Mouse (Mus musculus) forebrain, embryonic 14.5 days (tissue): ENCODE data around the gene Tmprss15. TPM values are rescaled to one million over a fixed set of nuclear protein-coding genes. Genes with fewer than 3 reads are reported as not detected.

ENCODE experiments used
- ATAC-seq: fragments of 200-750 bp; cut with Nextera tagmentation; 2 replicates; pipeline ENCODE4 v1.8.0; 2017; ENCODE audit warnings: mild to moderate bottlenecking, moderate library complexity
- DNase-seq: peaks from one replicate; pipeline ENCODE4 v3.0.0-alpha.2; 2015; ENCODE audit warnings: low spot score
- H3K27ac ChIP-seq: fragments of 300-500 bp; sonication (generic); 2 replicates; pipeline ENCODE4 v1.5.1; 2014; ENCODE audit warnings: low read depth, mild to moderate bottlenecking, control low read depth, low read length, moderate library complexity
- H3K27me3 ChIP-seq: fragments of 300-500 bp; sonication (generic); replicated peaks from 2 replicates; pipeline ENCODE4 v1.6.1; 2014; ENCODE audit warnings: low read length, control low read depth, mixed read lengths; ENCODE audit not compliant: control insufficient read depth, insufficient read depth
- H3K36me3 ChIP-seq: fragments of 300-500 bp; sonication (generic); 2 replicates; pipeline ENCODE4 v1.6.1; 2014; ENCODE audit warnings: low read length, control low read depth; ENCODE audit not compliant: control insufficient read depth, insufficient read depth
- H3K4me1 ChIP-seq: fragments of 300-500 bp; sonication (generic); 2 replicates; pipeline ENCODE4 v1.6.1; 2014; ENCODE audit warnings: antibody characterized with exemption, low read length, control low read depth; ENCODE audit not compliant: control insufficient read depth, insufficient read depth
- H3K4me2 ChIP-seq: fragments of 300-500 bp; sonication (generic); 2 replicates; pipeline ENCODE4 v1.6.1; 2014; ENCODE audit warnings: mild to moderate bottlenecking, control low read depth, low read length
- H3K4me3 ChIP-seq: fragments of 300-500 bp; sonication (generic); 2 replicates; pipeline ENCODE4 v1.5.1; 2014; ENCODE audit warnings: low read depth, low read length, control low read depth
- H3K9ac ChIP-seq: fragments of 300-500 bp; sonication (generic); 2 replicates; pipeline ENCODE4 v1.6.1; 2014; ENCODE audit warnings: mild to moderate bottlenecking, low read length, control low read depth, moderate library complexity
- H3K9me3 ChIP-seq: fragments of 300-500 bp; sonication (generic); replicated peaks from 2 replicates; pipeline ENCODE4 v1.6.1; 2016; ENCODE audit warnings: low read length, control low read depth, mixed read lengths; ENCODE audit not compliant: control insufficient read depth
- WGBS: fragments of 180-500 bp; shearing (Covaris S2); extraction: QIAGEN DNeasy Blood & Tissue Kit; methylation state at CpG from one replicate; pipeline ENCODE4 v1.1.7; 2014; 5-methylcytosine and 5-hydroxymethylcytosine counted together
- polyA plus RNA-seq: library from polyadenylated mRNA; unstranded; fragments of >200 nt; fragmentation: Nextera tagmentation; extraction: Ambion mirVana; gene quantifications from 2 replicates; pipeline ENCODE4 v1.2.1, GENCODE M21; 2014

Tmprss15 gene
- polyA plus RNA-seq, 1 experiment from 2014 or later: 0.04 TPM

DNA sequence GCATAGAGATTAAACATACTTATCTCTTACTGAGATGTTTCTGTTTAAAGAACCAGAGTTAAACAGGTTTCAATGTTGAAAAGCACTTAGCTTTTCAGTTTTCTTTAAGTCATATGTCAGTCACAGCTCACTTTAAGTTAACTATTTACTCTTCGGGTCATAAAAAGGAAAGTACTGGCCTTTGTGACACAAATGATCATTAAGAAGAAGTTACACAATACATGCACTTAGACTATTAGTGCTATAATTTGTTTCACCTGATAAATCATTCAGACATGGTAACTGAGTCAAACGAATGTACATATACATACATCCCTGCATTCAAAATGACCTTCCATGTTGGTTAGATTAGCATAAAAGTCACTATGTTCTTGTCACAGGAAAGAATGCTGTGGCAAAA lies 58.3 kb downstream of the Tmprss15 start:
- WGBS: 75% methylated on average over 2 of the region's 2 CpGs
- Histone ChIP-seq H3K9ac (no peak overlapping the region), H3K4me2 (no peak overlapping the region), H3K4me1 (no peaks in the 10 kb centered on the region), H3K27ac (no peak overlapping the region), H3K27me3 (no peaks in the 10 kb centered on the region), H3K36me3 (no peaks in the 10 kb centered on the region), H3K4me3 (no peak overlapping the region), H3K9me3 (no peaks in the 10 kb centered on the region)
- DNase-seq (no peak), ATAC-seq (no peak)

DNA sequence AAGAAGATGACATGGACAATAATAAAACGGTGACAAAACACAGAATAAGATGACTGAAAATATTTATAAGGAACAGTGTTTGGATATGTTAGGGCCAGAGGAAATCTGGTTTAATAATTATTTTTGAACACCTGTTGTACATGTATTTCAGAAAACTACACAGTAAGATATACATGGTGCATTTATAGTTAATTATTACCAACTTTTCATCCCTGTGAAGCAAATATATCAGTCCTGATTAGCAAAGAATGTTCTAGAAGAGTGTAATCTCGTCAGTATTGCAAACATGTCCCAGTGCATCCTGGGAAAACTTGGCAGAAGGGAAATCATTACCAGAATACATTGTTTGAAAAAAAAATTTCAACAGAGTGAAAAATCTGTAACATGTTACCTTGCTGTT lies 88.1 kb downstream of the Tmprss15 start:
- Histone ChIP-seq H3K27ac (no peak overlapping the region), H3K9me3 (no peaks in the 10 kb centered on the region), H3K27me3 (no peaks in the 10 kb centered on the region), H3K4me1 (no peaks in the 10 kb centered on the region), H3K4me2 (no peak overlapping the region), H3K36me3 (no peaks in the 10 kb centered on the region), H3K4me3 (no peak overlapping the region), H3K9ac (no peak overlapping the region)
- WGBS: 76% methylated on average over 2 of the region's 2 CpGs
- DNase-seq (no peak), ATAC-seq (no peak)

DNA sequence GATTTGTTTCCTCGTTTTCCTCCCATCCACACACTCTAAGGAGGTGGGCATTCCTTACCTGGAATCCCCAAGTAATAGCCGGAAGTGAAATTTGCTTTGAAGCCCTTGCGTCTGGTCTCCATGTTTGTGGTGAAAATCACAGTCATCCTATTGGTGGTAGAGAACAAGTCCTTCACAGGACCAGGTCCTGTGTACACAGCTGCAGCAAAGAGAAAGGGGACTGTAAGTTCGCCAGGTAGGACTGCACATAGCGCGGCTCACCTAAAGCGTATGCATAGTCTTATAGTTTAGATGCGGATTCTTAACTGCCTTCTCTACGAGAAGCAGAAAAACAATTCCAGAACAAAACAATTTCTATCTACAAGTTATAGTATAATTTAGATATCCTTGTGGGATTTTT lies 89.2 kb downstream of the Tmprss15 start:
- no peak overlapping the region for H3K4me3 ChIP-seq
- no peak overlapping the region for H3K27ac ChIP-seq
- H3K27me3 ChIP-seq: no peaks in the 10 kb centered on the region
- H3K4me1 ChIP-seq: no peaks in the 10 kb centered on the region
- H3K9me3 ChIP-seq: no peaks in the 10 kb centered on the region
- 86% methylated on average over 9 of the region's 9 CpGs for WGBS
- no peak for ATAC-seq
- DNase-seq: no peak
- no peak overlapping the region for H3K9ac ChIP-seq
- H3K36me3 ChIP-seq: no peaks in the 10 kb centered on the region
- no peak overlapping the region for H3K4me2 ChIP-seq

DNA sequence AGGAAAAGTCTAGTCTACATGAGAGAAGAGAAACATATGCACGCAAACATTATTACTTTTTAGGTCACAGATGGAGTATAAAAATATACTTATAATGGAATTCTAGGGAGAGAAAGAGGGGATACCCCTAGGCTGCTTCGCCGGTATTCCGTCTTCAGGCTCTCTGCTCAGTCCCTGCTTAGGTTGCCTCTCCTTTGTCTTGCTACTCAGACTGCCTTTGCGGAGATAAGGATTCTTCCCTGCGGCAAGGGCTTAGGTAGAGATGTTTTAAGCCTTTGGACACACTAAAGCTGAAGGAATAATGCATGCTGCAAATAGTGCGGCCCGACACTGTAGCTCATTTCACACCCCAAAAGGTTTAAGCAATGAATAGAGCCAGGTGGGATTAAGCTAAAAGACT lies 114.5 kb downstream of the Tmprss15 start:
- no peaks in the 10 kb centered on the region for H3K36me3 ChIP-seq
- H3K9me3 ChIP-seq: no peaks in the 10 kb centered on the region
- no peak overlapping the region for H3K27ac ChIP-seq
- DNase-seq (no peak), ATAC-seq (no peak)
- H3K4me2 ChIP-seq: no peak overlapping the region
- no peaks in the 10 kb centered on the region for H3K4me1 ChIP-seq
- WGBS: 33% methylated on average over 8 of the region's 8 CpGs
- no peak overlapping the region for H3K4me3 ChIP-seq
- H3K27me3 ChIP-seq: no peaks in the 10 kb centered on the region
- H3K9ac ChIP-seq: no peak overlapping the region

- no peak for DNase-seq
- H3K27ac ChIP-seq: no peak overlapping the region
- no peak overlapping the region for H3K4me3 ChIP-seq
- no peak overlapping the region for H3K4me2 ChIP-seq
- no peak overlapping the region for H3K9ac ChIP-seq
- ATAC-seq: no peak
- no peaks in the 10 kb centered on the region for H3K9me3 ChIP-seq
- 96% methylated on average over 13 of the region's 13 CpGs for WGBS
- no peaks in the 10 kb centered on the region for H3K27me3 ChIP-seq
- H3K36me3 ChIP-seq: no peaks in the 10 kb centered on the region
- no peaks in the 10 kb centered on the region for H3K4me1 ChIP-seq
Observed at GRCm38 (mm10) chr16:78974099-78974498, 116.8 kb downstream of the Tmprss15 start.

DNA sequence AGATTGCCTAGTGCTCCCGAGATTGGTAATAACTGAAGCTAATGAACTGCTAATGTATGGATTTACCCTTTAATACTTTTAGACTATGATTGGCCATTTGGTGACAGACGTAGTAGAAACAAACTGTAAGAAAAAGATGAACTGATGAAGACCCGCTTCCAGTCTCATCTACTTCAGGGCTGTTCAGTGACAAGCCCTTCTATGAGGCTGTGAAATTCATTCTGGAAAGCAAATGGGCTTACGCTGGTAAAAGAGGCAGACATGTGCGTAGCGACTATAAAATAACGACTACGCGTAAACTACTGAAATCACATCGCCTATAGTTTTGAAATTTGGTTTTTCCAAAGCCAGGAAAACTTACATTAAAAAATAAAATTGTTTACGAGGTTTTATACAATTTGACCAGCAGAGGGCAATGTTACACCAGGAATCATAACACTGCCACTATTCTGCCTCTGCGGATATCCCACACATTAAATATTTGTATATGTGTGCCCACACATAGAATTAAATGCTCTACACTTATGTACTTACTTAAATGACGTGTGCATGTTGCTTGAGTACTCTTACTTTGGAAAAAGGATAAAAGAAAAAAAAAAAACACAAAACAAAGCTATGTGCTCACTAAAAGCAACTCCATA lies 121.7 kb downstream of the Tmprss15 start:
- 0 out of 2 replicates have a peak, but pooled peaks have one; percentile 61 for ATAC-seq
- WGBS: 34% methylated on average over 13 of the region's 13 CpGs
- peak; percentile 77 for DNase-seq

DNA sequence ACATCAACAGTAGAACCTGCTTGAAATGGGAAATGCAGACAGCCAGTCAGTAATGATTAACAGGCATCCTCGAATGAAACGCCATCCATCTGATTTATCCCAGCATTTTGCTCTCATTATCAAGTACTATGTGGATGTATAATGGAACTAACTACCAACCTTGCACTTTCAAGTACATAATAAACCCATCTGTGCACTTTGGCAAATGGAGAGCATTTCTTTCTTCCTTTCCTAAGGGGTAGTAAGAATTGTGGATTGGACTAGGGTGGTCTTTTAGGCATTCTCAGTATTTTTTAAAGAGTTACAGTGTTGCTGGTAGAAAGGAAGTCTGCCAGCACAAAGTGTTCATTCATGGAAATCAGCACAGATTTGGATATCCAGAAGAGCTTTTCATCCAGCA lies 133.5 kb downstream of the Tmprss15 start:
- WGBS: 37% methylated on average over 2 of the region's 2 CpGs
- DNase-seq (peak; percentile 41), ATAC-seq (peak; percentile 55; the same call in 1 of the 2 replicates)
- no peak overlapping the region for H3K27ac ChIP-seq
- H3K27me3 ChIP-seq: no peaks in the 10 kb centered on the region
- H3K4me1 ChIP-seq: no peaks in the 10 kb centered on the region; the same call in 1 of the 2 replicates
- no peak overlapping the region for H3K9ac ChIP-seq
- no peak overlapping the region for H3K4me3 ChIP-seq
- H3K36me3 ChIP-seq: no peaks in the 10 kb centered on the region
- H3K4me2 ChIP-seq: no peak overlapping the region
- no peaks in the 10 kb centered on the region for H3K9me3 ChIP-seq

More for the DNA sequence above, 121.7 kb downstream of the Tmprss15 start:
- Histone ChIP-seq H3K36me3 (no peaks in the 10 kb centered on the region), H3K9me3 (no peaks in the 10 kb centered on the region), H3K4me3 (no peak overlapping the region), H3K27me3 (no peaks in the 10 kb centered on the region), H3K27ac (no peak overlapping the region), H3K4me1 (no peaks in the 10 kb centered on the region), H3K9ac (no peak overlapping the region), H3K4me2 (no peak overlapping the region)

GRCm38 (mm10) chr16:78950359-78950758 lies 140.5 kb downstream of the Tmprss15 start:
- Histone ChIP-seq H3K27me3 (no peaks in the 10 kb centered on the region), H3K4me2 (no peak overlapping the region), H3K36me3 (no peaks in the 10 kb centered on the region), H3K4me3 (no peak overlapping the region), H3K9ac (no peak overlapping the region), H3K9me3 (no peaks in the 10 kb centered on the region), H3K27ac (no peak overlapping the region), H3K4me1 (no peaks in the 10 kb centered on the region)
- peak; percentile 68 for DNase-seq
- ATAC-seq: no peak
- 74% methylated on average over 4 of the region's 4 CpGs for WGBS

GRCm38 (mm10) chr16:78937755-78938154 lies 153.1 kb downstream of the Tmprss15 start:
- H3K4me1 ChIP-seq: no peaks in the 10 kb centered on the region
- no peaks in the 10 kb centered on the region for H3K27me3 ChIP-seq
- peaks cover 5% of the 10 kb centered on the region; the same call in 1 of the 2 replicates for H3K9me3 ChIP-seq
- no peak for ATAC-seq
- no peak overlapping the region for H3K4me2 ChIP-seq
- no peak overlapping the region for H3K9ac ChIP-seq
- 86% methylated on average over 8 of the region's 8 CpGs for WGBS
- H3K27ac ChIP-seq: no peak overlapping the region
- no peak for DNase-seq
- H3K36me3 ChIP-seq: no peaks in the 10 kb centered on the region
- no peak overlapping the region for H3K4me3 ChIP-seq
